Mouse (Mus musculus) midbrain, embryonic 13.5 days (tissue): ENCODE data around the gene Ebf1. TPM values are rescaled to one million over a fixed set of nuclear protein-coding genes. Genes with fewer than 3 reads are reported as not detected.

Experiments
- ATAC-seq: fragments of 200-750 bp; cut with Nextera tagmentation; 2 replicates; pipeline ENCODE4 v1.8.0; 2017; ENCODE audit warnings: mild to moderate bottlenecking, moderate TSS enrichment, moderate library complexity
- H3K27ac ChIP-seq: fragments of 300-500 bp; sonication (generic); 2 replicates; pipeline ENCODE4 v1.5.1; 2015; ENCODE audit warnings: inconsistent platforms, mild to moderate bottlenecking, moderate library complexity
- H3K27me3 ChIP-seq: fragments of 300-500 bp; sonication (generic); 2 replicates; pipeline ENCODE4 v1.6.1; 2015; ENCODE audit warnings: mild to moderate bottlenecking, inconsistent platforms
- H3K36me3 ChIP-seq: fragments of 300-500 bp; sonication (generic); 2 replicates; pipeline ENCODE4 v1.6.1; 2015; ENCODE audit warnings: mild to moderate bottlenecking, inconsistent platforms
- H3K4me1 ChIP-seq: fragments of 300-500 bp; sonication (generic); replicated peaks from 2 replicates; pipeline ENCODE4 v1.6.1; 2015; ENCODE audit warnings: inconsistent platforms
- H3K4me2 ChIP-seq: fragments of 300-500 bp; sonication (generic); replicated peaks from 2 replicates; pipeline ENCODE4 v1.6.1; 2015; ENCODE audit warnings: moderate library complexity, mild to moderate bottlenecking, inconsistent platforms
- H3K4me3 ChIP-seq: fragments of 300-500 bp; sonication (generic); replicated peaks from 2 replicates; pipeline ENCODE4 v1.5.1; 2015; ENCODE audit warnings: mild to moderate bottlenecking, inconsistent platforms
- H3K9ac ChIP-seq: fragments of 300-500 bp; sonication (generic); replicated peaks from 2 replicates; pipeline ENCODE4 v1.6.1; 2015; ENCODE audit warnings: mild to moderate bottlenecking, inconsistent platforms
- H3K9me3 ChIP-seq: fragments of 300-500 bp; sonication (generic); 2 replicates; pipeline ENCODE4 v1.6.1; 2016; ENCODE audit warnings: mild to moderate bottlenecking, inconsistent platforms
- WGBS: fragments of 180-500 bp; shearing (Covaris S2); methylation state at CpG from one replicate; pipeline ENCODE4 v1.1.7; 2015; 5-methylcytosine and 5-hydroxymethylcytosine counted together
- polyA plus RNA-seq: library from polyadenylated mRNA; unstranded; fragments of >200 nt; fragmentation: Nextera tagmentation; extraction: Ambion mirVana; gene quantifications from 2 replicates; pipeline ENCODE4 v1.2.1, GENCODE M21; 2015

Gene Ebf1
- polyA plus RNA-seq, 1 experiment from 2014 or later: 94.0 TPM

DNA sequence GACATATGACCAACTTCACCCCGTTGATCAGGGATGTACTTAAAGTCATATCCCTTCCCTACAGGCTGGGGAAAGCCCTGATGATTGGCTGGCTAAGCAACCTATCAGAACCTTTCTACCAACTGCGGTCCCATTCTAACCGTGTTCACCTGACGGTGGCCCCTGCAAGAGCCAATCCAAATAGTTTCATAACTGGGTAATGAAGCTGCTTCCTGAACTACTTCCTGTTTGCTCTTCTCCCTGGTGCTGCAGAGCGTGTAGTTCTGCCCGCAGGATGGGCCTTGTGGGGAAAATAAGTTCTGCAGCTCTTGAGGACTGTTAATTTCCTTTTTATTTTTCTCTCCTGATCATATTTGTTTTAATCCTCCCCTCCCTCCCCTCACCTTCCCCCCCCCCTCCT, 311.3 kb downstream of the Ebf1 start:
- H3K27me3 ChIP-seq: no peaks in the 10 kb centered on the region
- H3K36me3 ChIP-seq: no peaks in the 10 kb centered on the region
- no peaks in the 10 kb centered on the region for H3K9me3 ChIP-seq
- no peak overlapping the region for H3K9ac ChIP-seq
- ATAC-seq: no peak
- 0 out of 2 replicates have a peak, but pooled peaks cover 4% of the 10 kb centered on the region for H3K4me1 ChIP-seq
- H3K27ac ChIP-seq: no peak overlapping the region
- WGBS: 94% methylated on average over 6 of the region's 6 CpGs
- H3K4me2 ChIP-seq: no peak overlapping the region
- no peak overlapping the region for H3K4me3 ChIP-seq

DNA sequence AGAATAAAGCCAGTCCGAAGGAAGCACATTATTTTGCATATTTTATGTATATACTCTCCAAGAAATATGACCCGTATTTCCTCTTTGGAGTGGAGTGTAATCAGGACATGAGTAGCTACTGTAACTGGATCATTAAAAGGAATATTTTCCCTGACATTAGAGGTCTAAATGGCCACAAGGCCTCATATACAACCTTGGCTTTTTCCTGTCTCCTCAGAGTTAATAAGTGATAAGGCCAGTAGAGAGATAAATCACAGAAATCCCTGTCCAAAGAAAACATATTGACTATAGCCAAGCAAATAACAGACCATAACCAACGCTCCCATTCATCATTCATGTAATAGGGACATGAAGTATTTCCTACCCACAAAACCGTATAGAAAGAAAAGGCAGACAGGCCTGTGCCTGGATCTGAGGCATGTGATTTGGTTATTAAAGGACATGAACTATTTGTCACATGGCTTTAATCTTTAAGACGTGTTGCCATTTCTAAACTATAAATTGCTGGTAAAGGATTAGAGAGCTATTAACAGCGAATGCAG, 315.9 kb downstream of the Ebf1 start:
- no peaks in the 10 kb centered on the region for H3K4me1 ChIP-seq
- H3K4me2 ChIP-seq: no peak overlapping the region
- no peaks in the 10 kb centered on the region for H3K27me3 ChIP-seq
- no peak overlapping the region for H3K9ac ChIP-seq
- H3K4me3 ChIP-seq: no peak overlapping the region
- H3K27ac ChIP-seq: no peak overlapping the region
- H3K9me3 ChIP-seq: no peaks in the 10 kb centered on the region
- no peak for ATAC-seq
- WGBS: 81% methylated on average over 6 of the region's 6 CpGs
- no peaks in the 10 kb centered on the region for H3K36me3 ChIP-seq

DNA sequence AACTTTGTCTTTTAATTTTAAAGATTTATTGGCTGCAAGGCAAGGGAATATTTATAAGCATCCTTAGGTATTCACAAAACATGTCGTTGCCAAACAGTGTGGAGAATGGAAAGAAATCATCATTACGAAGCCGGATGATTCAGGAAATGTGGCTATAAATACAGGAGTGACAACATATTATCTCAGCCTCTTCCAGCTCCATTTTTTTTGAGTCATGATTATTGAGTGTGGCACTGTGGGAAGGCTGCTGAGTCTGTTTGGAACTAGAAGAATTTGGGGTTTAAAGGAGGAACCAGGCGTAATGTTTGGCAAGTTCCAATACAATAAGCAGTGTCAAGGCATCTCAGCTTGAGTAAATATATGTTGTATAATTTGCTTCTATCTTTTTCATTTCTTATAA, 326.7 kb downstream of the Ebf1 start:
- no peak overlapping the region for H3K9ac ChIP-seq
- no peak for ATAC-seq
- WGBS: 86% methylated on average over 4 of the region's 4 CpGs

DNA sequence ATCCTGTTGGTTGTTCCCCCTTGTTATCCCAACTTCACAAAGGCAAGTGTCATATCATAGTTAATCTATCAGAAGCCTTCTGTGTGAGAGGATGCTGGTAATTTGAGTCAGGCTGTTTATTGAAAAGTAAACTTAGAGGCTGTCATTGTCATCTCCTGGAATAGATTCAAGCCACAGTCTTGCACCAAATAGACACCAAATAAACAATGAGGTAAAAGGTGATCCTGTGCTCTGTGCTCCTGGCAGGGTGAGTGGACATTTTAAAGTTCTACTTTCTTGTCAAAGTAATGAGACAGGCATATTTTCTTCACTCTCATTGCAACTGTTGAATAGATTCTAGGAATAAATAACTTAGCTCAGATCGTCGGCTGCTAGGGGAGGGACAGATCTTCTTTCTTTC, 327.3 kb downstream of the Ebf1 start:
- Histone ChIP-seq H3K9me3 (no peaks in the 10 kb centered on the region), H3K4me3 (no peak overlapping the region), H3K4me2 (no peak overlapping the region), H3K36me3 (no peaks in the 10 kb centered on the region), H3K27me3 (no peaks in the 10 kb centered on the region), H3K27ac (no peak overlapping the region), H3K9ac (no peak overlapping the region), H3K4me1 (no peaks in the 10 kb centered on the region)
- no peak for ATAC-seq
- WGBS: 90% methylated on average over 2 of the region's 2 CpGs

More for the DNA sequence above, 326.7 kb downstream of the Ebf1 start:
- H3K4me1 ChIP-seq: no peaks in the 10 kb centered on the region
- no peaks in the 10 kb centered on the region for H3K9me3 ChIP-seq
- H3K4me3 ChIP-seq: no peak overlapping the region
- no peak overlapping the region for H3K4me2 ChIP-seq
- no peak overlapping the region for H3K27ac ChIP-seq
- H3K36me3 ChIP-seq: no peaks in the 10 kb centered on the region
- H3K27me3 ChIP-seq: no peaks in the 10 kb centered on the region

DNA sequence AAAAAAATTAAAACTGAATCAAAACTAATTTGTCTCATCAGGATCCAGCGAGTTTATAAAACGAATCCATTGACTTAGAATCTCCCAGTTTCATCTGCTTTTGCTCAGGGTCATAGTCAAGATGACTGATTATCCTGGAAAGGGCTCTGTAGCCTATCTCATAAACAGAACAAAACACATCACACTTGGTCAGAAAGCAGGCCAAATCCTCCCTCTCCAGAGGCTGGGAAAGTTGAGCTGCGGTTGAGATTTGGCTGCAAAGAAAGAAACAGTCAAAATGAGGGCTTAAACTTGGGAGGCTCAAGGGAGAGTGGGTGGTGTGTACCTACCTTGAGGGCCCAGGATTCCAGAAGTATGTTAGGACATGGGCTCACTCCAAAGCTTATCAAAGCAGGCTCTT, 329.5 kb downstream of the Ebf1 start:
- Histone ChIP-seq H3K27ac (no peak overlapping the region), H3K4me3 (no peak overlapping the region), H3K36me3 (no peaks in the 10 kb centered on the region), H3K9ac (no peak overlapping the region), H3K27me3 (no peaks in the 10 kb centered on the region), H3K4me2 (no peak overlapping the region), H3K4me1 (no peaks in the 10 kb centered on the region), H3K9me3 (no peaks in the 10 kb centered on the region)
- WGBS: 96% methylated on average over 3 of the region's 3 CpGs
- no peak for ATAC-seq

DNA sequence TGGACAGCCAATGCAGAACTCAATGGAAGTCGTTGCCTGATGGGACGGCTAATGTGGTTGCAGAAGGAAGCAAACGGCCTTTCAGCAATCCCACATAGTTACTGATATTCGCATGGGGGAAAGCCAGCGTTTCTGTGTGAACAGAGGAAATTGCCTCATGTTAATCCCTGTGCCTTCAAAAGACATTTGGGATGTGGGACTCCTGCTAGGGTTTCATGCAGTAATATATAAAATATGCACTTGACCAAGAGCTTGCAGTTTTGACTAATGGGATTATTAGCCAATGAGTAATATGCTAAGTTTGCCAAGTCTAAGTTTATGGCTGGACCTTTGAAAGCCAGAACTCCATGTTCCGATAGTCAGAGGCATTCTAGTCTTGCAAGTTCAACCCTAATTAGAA, 331.4 kb downstream of the Ebf1 start:
- Histone ChIP-seq H3K9ac (no peak overlapping the region), H3K4me2 (no peak overlapping the region), H3K27ac (no peak overlapping the region), H3K27me3 (no peaks in the 10 kb centered on the region), H3K9me3 (no peaks in the 10 kb centered on the region), H3K4me3 (no peak overlapping the region), H3K36me3 (no peaks in the 10 kb centered on the region), H3K4me1 (peaks cover 5% of the 10 kb centered on the region; the same call in 1 of the 2 replicates)
- 90% methylated on average over 6 of the region's 6 CpGs for WGBS
- ATAC-seq: no peak

DNA sequence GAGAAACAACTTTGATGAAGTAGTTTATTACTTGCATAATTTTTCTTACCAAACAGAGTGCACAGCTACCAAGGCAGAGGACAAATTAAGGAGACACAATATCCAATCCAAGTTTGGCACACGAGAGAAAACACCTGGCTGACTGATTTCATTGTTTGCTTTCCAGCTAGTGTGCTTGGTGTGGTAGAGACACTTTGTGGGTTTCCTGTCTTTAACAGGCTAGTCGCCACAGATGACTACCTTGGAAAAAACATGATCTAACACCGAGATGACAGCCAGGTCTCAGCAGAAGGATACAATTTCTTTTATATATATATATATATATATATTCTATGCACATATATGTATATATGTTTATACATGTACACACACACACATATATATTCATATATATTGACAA, 332.0 kb downstream of the Ebf1 start:
- H3K4me3 ChIP-seq: no peak overlapping the region
- H3K36me3 ChIP-seq: no peaks in the 10 kb centered on the region
- no peak overlapping the region for H3K27ac ChIP-seq
- peaks cover 11% of the 10 kb centered on the region for H3K4me1 ChIP-seq
- H3K4me2 ChIP-seq: no peak overlapping the region
- no peaks in the 10 kb centered on the region for H3K9me3 ChIP-seq
- no peak overlapping the region for H3K9ac ChIP-seq
- H3K27me3 ChIP-seq: no peaks in the 10 kb centered on the region
- ATAC-seq: no peak
- WGBS: 91% methylated on average over 3 of the region's 3 CpGs

DNA sequence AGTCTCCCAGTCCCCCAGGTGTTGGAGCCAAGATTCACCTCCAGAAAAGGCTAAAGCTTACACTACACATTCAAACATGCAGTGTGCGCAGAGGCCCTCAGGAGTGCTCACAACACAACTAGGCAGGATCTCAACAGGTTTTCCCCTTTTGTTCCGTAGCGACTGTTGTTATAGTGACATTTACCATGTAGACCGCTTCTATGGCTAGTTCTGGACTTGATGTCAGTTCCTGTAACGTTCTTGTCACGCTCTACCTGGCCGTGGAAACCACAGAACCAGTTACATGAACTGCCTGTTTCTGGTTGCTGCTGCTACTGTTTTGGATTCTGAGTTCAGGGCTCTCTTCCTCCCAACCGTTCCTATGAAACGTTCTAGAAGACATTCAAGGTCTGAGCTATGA, 333.2 kb downstream of the Ebf1 start:
- H3K4me2 ChIP-seq: no peak overlapping the region
- no peaks in the 10 kb centered on the region for H3K9me3 ChIP-seq
- WGBS: 94% methylated on average over 9 of the region's 9 CpGs
- ATAC-seq: no peak
- H3K36me3 ChIP-seq: no peaks in the 10 kb centered on the region
- peaks cover 11% of the 10 kb centered on the region for H3K4me1 ChIP-seq
- H3K27ac ChIP-seq: no peak overlapping the region
- no peak overlapping the region for H3K4me3 ChIP-seq
- no peaks in the 10 kb centered on the region for H3K27me3 ChIP-seq
- no peak overlapping the region for H3K9ac ChIP-seq

DNA sequence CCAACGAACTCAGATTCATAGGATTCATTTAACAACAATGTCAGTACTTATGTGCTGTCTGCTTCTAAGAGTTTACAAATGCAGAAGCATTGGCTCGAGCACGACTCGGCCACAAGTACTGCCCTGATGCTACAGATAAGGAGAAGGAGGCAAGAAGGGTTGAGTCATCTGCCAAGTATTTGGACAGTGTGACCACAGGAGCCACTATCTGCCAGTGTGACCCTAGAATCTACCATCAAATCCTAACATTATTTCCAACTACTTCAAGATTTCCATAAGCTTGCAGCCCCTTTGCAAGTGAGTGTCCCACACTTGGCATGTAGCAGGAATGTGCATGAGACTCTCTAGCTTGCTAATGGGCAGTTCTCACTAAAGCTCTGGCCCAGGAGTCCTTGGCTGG, 334.4 kb downstream of the Ebf1 start:
- WGBS: 92% methylated on average over 4 of the region's 4 CpGs
- no peak overlapping the region for H3K9ac ChIP-seq
- no peaks in the 10 kb centered on the region for H3K27me3 ChIP-seq

DNA sequence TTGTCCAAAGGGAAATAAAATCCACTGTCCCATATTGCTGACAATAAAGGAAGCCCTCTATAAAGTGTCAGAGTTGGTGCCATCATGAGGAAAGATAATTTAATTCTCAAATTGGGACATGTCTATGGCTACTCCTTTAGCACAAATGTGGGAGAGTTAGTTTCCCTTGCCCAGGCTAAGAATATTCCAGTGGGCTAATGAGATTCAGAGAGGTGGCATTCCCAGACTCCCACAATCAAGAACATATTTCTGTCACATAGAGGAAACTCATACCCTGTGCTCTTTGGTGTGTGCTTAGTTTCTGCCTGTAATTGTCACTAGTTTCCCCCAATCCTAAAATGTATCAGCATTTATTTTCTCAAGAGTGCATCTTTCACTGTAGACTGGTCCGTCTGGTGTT, 336.2 kb downstream of the Ebf1 start:
- ATAC-seq: no peak
- no peaks in the 10 kb centered on the region for H3K9me3 ChIP-seq
- H3K27me3 ChIP-seq: no peaks in the 10 kb centered on the region
- peaks cover 11% of the 10 kb centered on the region for H3K4me1 ChIP-seq
- H3K36me3 ChIP-seq: no peaks in the 10 kb centered on the region
- H3K9ac ChIP-seq: no peak overlapping the region
- WGBS: 69% methylated on average over 1 of the region's 1 CpGs
- H3K4me3 ChIP-seq: no peak overlapping the region
- no peak overlapping the region for H3K4me2 ChIP-seq
- no peak overlapping the region for H3K27ac ChIP-seq

More for the DNA sequence above, 334.4 kb downstream of the Ebf1 start:
- Histone ChIP-seq H3K4me1 (peaks cover 11% of the 10 kb centered on the region), H3K36me3 (no peaks in the 10 kb centered on the region), H3K9me3 (no peaks in the 10 kb centered on the region), H3K4me3 (no peak overlapping the region), H3K4me2 (no peak overlapping the region), H3K27ac (no peak overlapping the region)
- ATAC-seq: no peak

DNA sequence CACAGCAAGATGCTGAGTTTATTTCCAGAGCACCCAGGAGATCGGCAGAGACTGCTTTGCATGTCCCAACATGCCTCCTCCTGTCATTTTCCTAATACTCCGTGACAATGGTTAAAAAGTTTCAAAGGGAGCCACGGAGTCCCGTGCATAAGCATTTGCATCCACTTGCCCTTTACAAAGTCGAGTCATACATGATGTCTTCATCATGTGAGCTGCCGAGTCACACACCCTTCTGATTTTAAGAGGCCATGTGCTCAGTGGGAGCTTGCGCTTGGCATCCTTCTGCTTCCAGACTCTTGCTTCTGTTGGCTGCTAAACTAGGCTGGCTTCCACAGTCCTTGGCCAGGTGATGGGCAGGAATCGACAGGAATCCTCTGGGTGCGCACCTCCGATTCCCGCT, 336.7 kb downstream of the Ebf1 start:
- Histone ChIP-seq H3K9ac (no peak overlapping the region), H3K4me3 (no peak overlapping the region), H3K36me3 (no peaks in the 10 kb centered on the region), H3K4me2 (no peak overlapping the region), H3K4me1 (peaks cover 11% of the 10 kb centered on the region), H3K27me3 (no peaks in the 10 kb centered on the region), H3K27ac (no peak overlapping the region), H3K9me3 (no peaks in the 10 kb centered on the region)
- no peak for ATAC-seq
- 63% methylated on average over 11 of the region's 11 CpGs for WGBS

DNA sequence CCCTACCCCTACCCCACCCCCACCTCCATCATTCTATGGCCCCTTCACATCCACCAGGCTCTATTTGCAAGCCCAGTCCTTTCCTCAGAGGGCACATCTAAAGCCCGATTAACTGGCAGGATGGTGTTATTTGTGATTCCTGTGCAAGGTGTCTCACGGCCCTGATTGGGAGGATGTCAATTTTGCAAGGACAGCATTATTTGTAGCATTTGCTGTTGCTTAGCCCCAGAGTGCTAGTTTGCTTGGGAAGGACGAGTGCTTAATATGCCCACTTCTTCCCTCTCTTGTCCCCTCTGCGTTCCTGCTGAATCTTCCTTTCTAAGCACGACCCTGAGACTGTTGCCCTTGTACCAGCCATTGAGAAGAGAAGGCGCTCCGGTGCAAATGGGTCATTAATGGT, 337.2 kb downstream of the Ebf1 start:
- peaks cover 11% of the 10 kb centered on the region for H3K4me1 ChIP-seq
- H3K9me3 ChIP-seq: no peaks in the 10 kb centered on the region
- WGBS: 78% methylated on average over 7 of the region's 7 CpGs
- no peaks in the 10 kb centered on the region for H3K36me3 ChIP-seq
- no peak overlapping the region for H3K9ac ChIP-seq
- no peak for ATAC-seq
- H3K27ac ChIP-seq: no peak overlapping the region
- H3K4me3 ChIP-seq: no peak overlapping the region
- H3K27me3 ChIP-seq: no peaks in the 10 kb centered on the region
- no peak overlapping the region for H3K4me2 ChIP-seq

DNA sequence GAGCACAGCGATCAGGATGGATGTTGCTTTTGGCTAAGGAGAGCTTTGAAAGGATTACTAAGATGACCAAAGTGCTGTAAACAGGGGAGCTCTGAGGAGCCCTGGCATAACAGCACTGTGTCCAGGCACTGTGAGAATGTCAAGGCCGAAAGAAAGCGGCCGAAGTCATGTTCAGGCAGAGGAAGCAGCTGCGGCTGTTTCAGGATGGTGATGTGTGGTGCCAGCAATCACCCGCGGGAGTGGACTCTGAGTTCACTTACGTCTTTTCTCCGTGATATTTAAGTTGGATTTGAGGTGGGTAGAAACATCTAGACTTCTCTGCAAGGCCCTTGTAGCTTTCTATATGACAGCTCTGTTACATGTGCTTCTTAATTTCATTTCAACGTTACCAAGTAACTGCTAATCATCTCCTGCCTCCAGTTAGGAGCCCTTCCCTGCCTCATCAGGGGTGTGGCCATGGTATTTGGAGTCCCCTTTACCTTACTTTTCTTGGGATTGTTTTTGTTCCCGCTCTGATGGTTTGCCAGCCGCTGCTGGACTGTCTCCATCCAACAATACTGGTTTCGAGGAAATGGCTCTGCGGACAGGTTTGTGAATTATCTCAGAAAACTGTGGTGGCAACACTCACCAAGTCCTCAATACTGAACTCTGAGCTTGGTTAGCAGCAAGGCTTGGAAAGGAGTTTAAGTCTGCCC, 345.8 kb downstream of the Ebf1 start:
- ATAC-seq: no peak
- H3K4me3 ChIP-seq: no peak overlapping the region
- H3K9ac ChIP-seq: no peak overlapping the region
- H3K27ac ChIP-seq: no peak overlapping the region
- WGBS: 88% methylated on average over 14 of the region's 14 CpGs
- H3K36me3 ChIP-seq: no peaks in the 10 kb centered on the region
- H3K4me2 ChIP-seq: no peak overlapping the region
- H3K4me1 ChIP-seq: peaks cover 10% of the 10 kb centered on the region; the same call in 1 of the 2 replicates
- no peaks in the 10 kb centered on the region for H3K27me3 ChIP-seq
- no peaks in the 10 kb centered on the region for H3K9me3 ChIP-seq
